Mouse (Mus musculus) MEL (cell line): Measurements from ENCODE around the gene Ggact. TPM values are rescaled to one million over a fixed set of nuclear protein-coding genes. Genes with fewer than 3 reads are reported as not detected.

ENCODE experiments used
- DNase-seq: peaks from one replicate; pipeline ENCODE4 v3.0.0; 2011; ENCODE audit warnings: low read depth, low spot score
- H3K27ac ChIP-seq: 2 replicates; pipeline ENCODE4 v1.5.1; 2012; ENCODE audit warnings: low read depth, mild to moderate bottlenecking, control low read depth, low read length, moderate library complexity; ENCODE audit not compliant: control insufficient read depth
- H3K27me3 ChIP-seq, 2 experiments: fragments of 150-350 bp in 1 of 2; sonication (generic) in 1 of 2; 2 replicates each; pipeline ENCODE4 v1.6.1; 2012; ENCODE audit warnings: low read length in 2 of 2, mild to moderate bottlenecking in 2 of 2, improper control_type of control experiment in 1 of 2, moderate library complexity in 1 of 2; ENCODE audit not compliant: insufficient read depth in 2 of 2, control insufficient read depth in 1 of 2
- H3K36me3 ChIP-seq, 2 experiments: 2 replicates each; pipeline ENCODE4 v1.6.1; 2012 to 2014; ENCODE audit warnings: low read length in 2 of 2, improper control_type of control experiment in 1 of 2, inconsistent platforms in 1 of 2, mild to moderate bottlenecking in 1 of 2; ENCODE audit not compliant: insufficient read depth in 2 of 2, control insufficient read depth in 1 of 2
- H3K4me1 ChIP-seq, 2 experiments: fragments of 150-350 bp in 1 of 2; sonication (generic) in 1 of 2; 2 replicates each; pipeline ENCODE4 v1.6.1; 2012; ENCODE audit warnings: low read length in 2 of 2, improper control_type of control experiment in 1 of 2, mild to moderate bottlenecking in 1 of 2; ENCODE audit not compliant: insufficient read depth in 2 of 2, control insufficient read depth in 1 of 2
- H3K4me3 ChIP-seq, 2 experiments: fragments of 150-350 bp in 1 of 2; sonication (generic) in 1 of 2; 2 replicates each; pipeline ENCODE4 v1.5.1; 2012; ENCODE audit warnings: low read depth in 2 of 2, low read length in 2 of 2, mild to moderate bottlenecking in 2 of 2, moderate library complexity in 2 of 2, control low read depth in 1 of 2, improper control_type of control experiment in 1 of 2; ENCODE audit not compliant: control insufficient read depth in 1 of 2, insufficient read depth in 1 of 2
- H3K79me2 ChIP-seq: 2 replicates; pipeline ENCODE4 v1.6.1; 2012; ENCODE audit warnings: mild to moderate bottlenecking, low read length, moderate library complexity; ENCODE audit not compliant: control insufficient read depth, poor library complexity, insufficient read depth
- H3K9ac ChIP-seq: 2 replicates; pipeline ENCODE4 v1.6.1; 2012; ENCODE audit warnings: low read depth, mild to moderate bottlenecking, control low read depth, low read length, moderate library complexity; ENCODE audit not compliant: control insufficient read depth, poor library complexity, severe bottlenecking
- H3K9me3 ChIP-seq: fragments of 150-350 bp; sonication (generic); replicated peaks from 2 replicates; pipeline ENCODE4 v1.6.1; 2012; ENCODE audit warnings: mild to moderate bottlenecking, low read length, improper control_type of control experiment, moderate library complexity; ENCODE audit not compliant: insufficient read depth
- BHLHE40 ChIP-seq: IDR thresholded peaks from 2 replicates; pipeline ENCODE4 v1.6.1; 2012; ENCODE audit warnings: low read depth, mild to moderate bottlenecking, inconsistent platforms, low read length, improper control_type of control experiment, borderline replicate concordance
- CHD1 ChIP-seq: IDR thresholded peaks from 2 replicates; pipeline ENCODE4 v1.6.1; 2012; ENCODE audit warnings: low read depth, mild to moderate bottlenecking, inconsistent platforms, low read length, improper control_type of control experiment
- CHD2 ChIP-seq: IDR thresholded peaks from 2 replicates; pipeline ENCODE4 v1.6.1; 2011; ENCODE audit warnings: low read length, improper control_type of control experiment
- CTCF ChIP-seq, 3 experiments: IDR thresholded peaks in 2 of 3; conservative IDR thresholded peaks in 1 of 3; 2 replicates each; pipeline ENCODE4 v1.5.1; 2011 to 2012; ENCODE audit warnings: low read length in 3 of 3, low read depth in 2 of 3, mild to moderate bottlenecking in 2 of 3, improper control_type of control experiment in 1 of 3, inconsistent platforms in 1 of 3, mixed read lengths in 1 of 3, moderate library complexity in 1 of 3; ENCODE audit not compliant: control insufficient read depth in 1 of 3, insufficient read depth in 1 of 3, poor library complexity in 1 of 3, severe bottlenecking in 1 of 3
- E2F4 ChIP-seq: IDR thresholded peaks from 2 replicates; pipeline ENCODE4 v1.6.1; 2011; ENCODE audit warnings: low read depth, low read length, improper control_type of control experiment, borderline replicate concordance
- ELF1 ChIP-seq: IDR thresholded peaks from 2 replicates; pipeline ENCODE4 v1.6.1; 2014; ENCODE audit warnings: low read depth, mild to moderate bottlenecking, inconsistent platforms, low read length, improper control_type of control experiment, moderate library complexity
- EP300 ChIP-seq, 2 experiments: IDR thresholded peaks; 2 replicates each; pipeline ENCODE4 v1.6.1; 2011; ENCODE audit warnings: improper control_type of control experiment in 2 of 2, low read length in 2 of 2, low read depth in 1 of 2, mild to moderate bottlenecking in 1 of 2
- GABPA ChIP-seq: IDR thresholded peaks from 2 replicates; pipeline ENCODE4 v1.6.1; 2012; ENCODE audit warnings: low read depth, mild to moderate bottlenecking, inconsistent platforms, low read length, improper control_type of control experiment, moderate library complexity
- GATA1 ChIP-seq: IDR thresholded peaks from 2 replicates; pipeline ENCODE4 v1.6.1; 2011; ENCODE audit warnings: low read depth, low read length, improper control_type of control experiment
- JUND ChIP-seq: IDR thresholded peaks from 2 replicates; pipeline ENCODE4 v1.6.1; 2011; ENCODE audit warnings: low read depth, mild to moderate bottlenecking, improper control_type of control experiment, low read length
- KAT2A ChIP-seq: conservative IDR thresholded peaks from 2 replicates; pipeline ENCODE4 v1.6.1; 2012; ENCODE audit warnings: low read depth, low read length, improper control_type of control experiment, inconsistent platforms
- MAFK ChIP-seq: IDR thresholded peaks from 2 replicates; pipeline ENCODE4 v1.6.1; 2011; ENCODE audit warnings: low read depth, mild to moderate bottlenecking, low read length, improper control_type of control experiment, borderline replicate concordance
- MAX ChIP-seq: IDR thresholded peaks from 2 replicates; pipeline ENCODE4 v1.6.1; 2011; ENCODE audit warnings: low read length, improper control_type of control experiment
- MEF2A ChIP-seq: IDR thresholded peaks from 2 replicates; pipeline ENCODE4 v1.6.1; 2014; ENCODE audit warnings: low read depth, mild to moderate bottlenecking, inconsistent platforms, low read length, improper control_type of control experiment; ENCODE audit not compliant: poor library complexity, insufficient replicate concordance, severe bottlenecking; ENCODE audit errors: extremely low read depth
- MXI1 ChIP-seq: IDR thresholded peaks from 2 replicates; pipeline ENCODE4 v1.6.1; 2011; ENCODE audit warnings: mild to moderate bottlenecking, low read depth, low read length, improper control_type of control experiment
- MYB ChIP-seq: IDR thresholded peaks from 2 replicates; pipeline ENCODE4 v1.6.1; 2011; ENCODE audit warnings: mild to moderate bottlenecking, low read depth, low read length, improper control_type of control experiment
- RAD21 ChIP-seq: IDR thresholded peaks from 2 replicates; pipeline ENCODE4 v1.6.1; 2011; ENCODE audit warnings: mild to moderate bottlenecking, low read depth, low read length, improper control_type of control experiment
- RCOR1 ChIP-seq: IDR thresholded peaks from 2 replicates; pipeline ENCODE4 v1.6.1; 2012; ENCODE audit warnings: low read depth, mild to moderate bottlenecking, inconsistent platforms, low read length, improper control_type of control experiment
- SMC3 ChIP-seq: IDR thresholded peaks from 2 replicates; pipeline ENCODE4 v1.6.1; 2011; ENCODE audit warnings: low read depth, low read length, improper control_type of control experiment
- TAL1 ChIP-seq: IDR thresholded peaks from 2 replicates; pipeline ENCODE4 v1.6.1; 2012; ENCODE audit warnings: mild to moderate bottlenecking, inconsistent platforms, low read length, moderate library complexity, mixed read lengths
- UBTF ChIP-seq: IDR thresholded peaks from 2 replicates; pipeline ENCODE4 v1.6.1; 2012; ENCODE audit warnings: low read depth, mild to moderate bottlenecking, inconsistent platforms, low read length, improper control_type of control experiment, moderate library complexity, borderline replicate concordance; ENCODE audit not compliant: insufficient read depth
- ZC3H11A ChIP-seq: IDR thresholded peaks from 2 replicates; pipeline ENCODE4 v1.6.1; 2012; ENCODE audit warnings: low read depth, mild to moderate bottlenecking, inconsistent platforms, low read length, improper control_type of control experiment
- ZKSCAN1 ChIP-seq: IDR thresholded peaks from 2 replicates; pipeline ENCODE4 v1.6.1; 2012; ENCODE audit warnings: low read depth, mild to moderate bottlenecking, inconsistent platforms, low read length, improper control_type of control experiment, moderate library complexity
- ZNF384 ChIP-seq: IDR thresholded peaks from 2 replicates; pipeline ENCODE4 v1.6.1; 2012; ENCODE audit warnings: low read depth, mild to moderate bottlenecking, inconsistent platforms, low read length, improper control_type of control experiment
- polyA plus RNA-seq, 2 experiments: library from polyadenylated mRNA; stranded (reverse) in 1 of 2; unstranded in 1 of 2; fragments of >175 nt in 1 of 2; fragments of >200 nt in 1 of 2; gene quantifications; 2 replicates each; pipeline versions ENCODE4 v1.2.1 to v1.2.4; 2012; ENCODE audit warnings: low replicate concordance in 2 of 2, low read depth in 1 of 2; ENCODE audit not compliant: insufficient read length in 2 of 2, insufficient read depth in 1 of 2, missing spikeins in 1 of 2
- total RNA-seq: library from RNA; depleted of rRNA; stranded (reverse); fragments of 300-350 nt; gene quantifications from 2 replicates; pipeline ENCODE4 v1.2.3, GENCODE M21; 2012

Gene Ggact
- total and polyA plus RNA-seq, 3 experiments = 54.0 to 64.8 TPM; not detected in 1

DNA sequence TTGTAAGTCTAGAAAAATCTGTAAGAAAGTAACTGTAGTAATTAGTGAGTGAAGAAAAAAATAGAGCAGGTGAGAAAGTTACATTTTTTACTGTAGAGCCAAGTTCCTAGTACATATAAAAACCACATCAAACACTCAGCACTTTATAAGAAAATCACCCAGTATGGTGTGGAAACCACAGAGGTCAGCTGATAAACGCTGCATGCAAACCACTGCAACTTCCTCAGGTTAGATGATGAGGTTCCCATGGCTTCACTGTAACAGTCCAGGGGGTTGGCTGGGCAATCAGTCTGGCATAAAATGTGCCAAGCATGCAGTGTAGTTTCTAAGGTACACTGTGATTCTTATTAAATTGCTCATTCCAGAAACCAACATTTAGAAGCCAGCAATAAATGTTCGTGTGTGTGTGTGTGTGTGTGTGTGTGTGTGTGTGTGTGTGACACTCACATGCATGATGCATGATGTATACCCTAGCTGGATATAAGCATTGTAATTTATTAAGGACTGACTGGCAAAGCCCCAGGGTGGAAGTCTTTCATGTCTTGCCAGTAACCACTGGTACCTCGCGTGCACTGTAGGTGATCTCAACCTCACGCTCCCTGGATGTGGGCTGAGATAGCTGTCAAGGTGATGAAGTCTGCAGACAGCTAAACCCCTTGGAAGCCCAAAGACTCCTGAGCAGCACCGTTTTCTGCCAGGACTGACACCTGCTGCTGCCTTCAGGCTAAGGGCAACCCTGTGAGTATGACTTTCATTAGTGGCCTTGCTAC lies 38.3 kb upstream of the Ggact start:
- Histone ChIP-seq H3K27ac (no peak overlapping the region), H3K9ac (no peak overlapping the region), H3K9me3 (no peaks in the 10 kb centered on the region), H3K27me3 (no peaks in the 10 kb centered on the region), H3K36me3 (no peaks in the 10 kb centered on the region), H3K79me2 (no peaks in the 10 kb centered on the region), H3K4me1 (peaks cover 0 to 3% of the 10 kb centered on the region in 2 experiments; a peak in 1 of 4 replicates), H3K4me3 (no peak overlapping the region)
- no peak for TF ChIP-seq UBTF
- TF ChIP-seq ELF1 = no peak
- TF ChIP-seq ZNF384 = no peak
- no peak for TF ChIP-seq JUND
- no peak for TF ChIP-seq CHD1
- TF ChIP-seq MAX = no peak
- TF ChIP-seq BHLHE40 = no peak
- TF ChIP-seq RCOR1 = no peak
- no peak for TF ChIP-seq GABPA
- peak; percentile 9 for DNase-seq

DNA sequence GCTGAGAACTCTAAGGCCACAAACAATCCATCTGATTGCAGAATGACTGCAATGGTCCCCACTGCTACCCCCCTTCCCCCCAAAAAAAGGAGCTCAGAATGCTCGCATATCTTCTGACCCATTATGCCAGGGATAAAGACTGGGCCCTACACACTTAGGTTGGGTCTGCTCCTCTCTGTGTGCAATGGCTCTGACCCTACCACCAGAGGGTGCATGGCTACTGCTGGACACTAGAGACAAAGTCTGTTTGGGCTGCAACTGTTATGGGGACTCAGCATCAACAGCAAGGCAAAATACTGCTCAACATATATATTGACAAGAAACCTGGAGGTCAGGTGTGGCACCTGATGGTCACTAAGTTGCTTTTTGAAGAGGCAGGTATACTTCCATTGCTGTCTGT lies 37.4 kb upstream of the Ggact start:
- TF ChIP-seq CHD1 (no peak), RAD21 (peak; percentile 35), SMC3 (peak; percentile 44), GABPA (no peak), ZKSCAN1 (no peak), CTCF (IDR thresholded peaks at IDR 0.05 in 2 of 3, conservative IDR thresholded peaks at IDR 0.05 in 1 of 3; ENCODE audit: control insufficient read depth in 1 of 3, insufficient read depth in 1 of 3, low read depth in 2 of 3, low read length in 3 of 3, poor library complexity in 1 of 3, severe bottlenecking in 1 of 3) (peak in 2 of 3 experiments; percentile 26 to 46; a peak in 3 of 6 replicates), TAL1 (no peak)
- peak; percentile 7 for DNase-seq
- Histone ChIP-seq H3K9me3 (no peaks in the 10 kb centered on the region), H3K4me3 (no peak overlapping the region), H3K9ac (no peak overlapping the region), H3K79me2 (no peaks in the 10 kb centered on the region), H3K36me3 (no peaks in the 10 kb centered on the region), H3K4me1 (peaks cover 0 to 3% of the 10 kb centered on the region in 2 experiments; a peak in 1 of 4 replicates), H3K27me3 (no peaks in the 10 kb centered on the region), H3K27ac (no peak overlapping the region)

DNA sequence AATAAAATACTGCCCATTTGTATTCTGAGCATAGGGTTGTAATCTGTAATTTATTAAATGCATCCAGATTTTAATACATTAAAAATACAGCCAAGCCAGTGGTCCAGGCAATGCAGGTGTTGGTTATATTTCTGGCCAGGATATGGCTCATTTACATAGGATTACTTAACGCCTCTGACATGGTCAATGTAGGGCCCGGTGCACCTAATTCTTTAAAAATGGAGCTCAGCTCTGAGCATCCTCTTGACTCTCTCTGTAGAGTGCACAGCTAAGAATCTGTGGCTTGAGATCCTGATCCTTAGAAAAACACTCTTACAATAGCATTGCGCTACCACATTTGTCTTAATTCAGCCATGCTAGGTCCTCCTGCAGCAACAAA lies 29.9 kb upstream of the Ggact start:
- H3K79me2 ChIP-seq = no peaks in the 10 kb centered on the region
- H3K9me3 ChIP-seq = no peaks in the 10 kb centered on the region
- H3K4me3 ChIP-seq = no peak overlapping the region
- no peaks in the 10 kb centered on the region; a peak in 1 of 4 replicates for H3K36me3 ChIP-seq
- no peaks in the 10 kb centered on the region for H3K4me1 ChIP-seq
- no peak for DNase-seq
- no peak overlapping the region for H3K27ac ChIP-seq
- no peaks in the 10 kb centered on the region for H3K27me3 ChIP-seq
- no peak overlapping the region for H3K9ac ChIP-seq
- no peak for TF ChIP-seq JUND
- TF ChIP-seq TAL1 = no peak
- no peak for TF ChIP-seq ZC3H11A
- no peak for TF ChIP-seq MAFK
- TF ChIP-seq CTCF (IDR thresholded peaks at IDR 0.05 in 2 of 3, conservative IDR thresholded peaks at IDR 0.05 in 1 of 3; ENCODE audit: control insufficient read depth in 1 of 3, insufficient read depth in 1 of 3, low read depth in 2 of 3, low read length in 3 of 3, poor library complexity in 1 of 3, severe bottlenecking in 1 of 3) = no peak
- TF ChIP-seq MXI1 = no peak
- no peak for TF ChIP-seq GATA1
- no peak for TF ChIP-seq MYB
- no peak for TF ChIP-seq BHLHE40
- no peak for TF ChIP-seq E2F4
- no peak for TF ChIP-seq KAT2A
- no peak for TF ChIP-seq RAD21
- TF ChIP-seq MEF2A = no peak
- no peak for TF ChIP-seq RCOR1
- TF ChIP-seq CHD2 = no peak
- TF ChIP-seq EP300 (IDR thresholded peaks at IDR 0.05; ENCODE audit: low read depth in 1 of 2, low read length in 2 of 2) = no peak
- TF ChIP-seq SMC3 = no peak
